Mouse (Mus musculus): ENCODE data around the gene Nr6a1. TPM values are rescaled to one million over a fixed set of nuclear protein-coding genes. Genes with fewer than 3 reads are reported as not detected.

The Nr6a1 gene
- total RNA-seq, 2 experiments from 2014 or later: 4.6 to 7.4 TPM

DNA sequence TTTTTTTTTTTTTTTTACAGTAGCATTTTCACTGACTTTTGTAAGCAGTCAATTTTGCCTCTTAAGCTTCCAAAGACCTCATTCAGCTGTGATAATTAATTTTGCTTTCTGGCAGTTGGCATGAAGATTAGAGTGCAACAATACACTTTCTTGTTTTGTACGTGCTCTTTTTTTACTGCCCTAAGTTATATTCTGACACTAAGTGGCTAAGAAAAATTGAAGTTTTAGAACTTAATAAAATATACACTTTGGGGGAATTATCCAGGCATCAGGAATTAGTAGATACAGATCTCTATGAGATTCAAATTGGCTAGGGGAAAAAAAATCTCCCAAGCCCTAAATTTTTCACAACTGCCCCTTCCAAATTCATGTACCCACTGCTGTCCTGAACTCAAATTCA lies 144.8 kb downstream of the Nr6a1 start:
- DNase-seq: no peak

DNA sequence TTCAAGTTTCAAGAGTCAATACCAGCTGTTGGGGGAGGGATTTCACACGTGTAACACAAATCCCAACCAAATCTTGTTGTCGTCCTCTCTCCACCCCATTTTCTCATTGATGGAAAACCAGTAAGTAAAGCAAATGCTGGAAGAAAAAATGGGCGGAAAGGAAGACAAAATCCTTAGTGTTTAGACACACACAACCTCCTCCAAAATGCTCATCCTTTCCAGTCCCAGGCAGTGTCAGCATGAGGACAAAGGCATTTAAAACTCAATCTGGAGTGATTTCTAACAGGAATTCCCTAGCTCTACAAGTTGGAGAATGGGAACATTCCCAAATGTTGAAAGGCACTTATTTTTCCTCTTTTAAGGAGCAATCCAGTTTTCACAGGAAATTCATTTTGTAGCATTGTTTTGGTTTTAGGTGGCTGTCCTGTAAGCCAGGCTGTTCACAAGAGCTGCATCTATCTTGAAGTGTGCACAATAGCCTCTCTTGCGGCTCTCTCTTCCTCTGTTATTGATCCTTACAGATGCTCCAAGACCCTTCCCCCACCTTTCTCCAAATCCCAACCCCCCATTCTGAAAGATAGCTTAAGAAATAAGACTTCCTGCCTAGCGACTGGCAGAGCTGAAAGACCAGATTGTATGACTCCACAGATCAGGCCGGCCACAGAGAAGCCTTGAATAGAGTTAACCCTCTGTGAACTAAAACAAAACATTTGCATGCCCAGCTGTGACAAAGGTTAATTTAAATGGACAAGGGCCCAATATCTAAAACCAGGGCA lies 145.4 kb downstream of the Nr6a1 start:
- peak; percentile 17 for DNase-seq

DNA sequence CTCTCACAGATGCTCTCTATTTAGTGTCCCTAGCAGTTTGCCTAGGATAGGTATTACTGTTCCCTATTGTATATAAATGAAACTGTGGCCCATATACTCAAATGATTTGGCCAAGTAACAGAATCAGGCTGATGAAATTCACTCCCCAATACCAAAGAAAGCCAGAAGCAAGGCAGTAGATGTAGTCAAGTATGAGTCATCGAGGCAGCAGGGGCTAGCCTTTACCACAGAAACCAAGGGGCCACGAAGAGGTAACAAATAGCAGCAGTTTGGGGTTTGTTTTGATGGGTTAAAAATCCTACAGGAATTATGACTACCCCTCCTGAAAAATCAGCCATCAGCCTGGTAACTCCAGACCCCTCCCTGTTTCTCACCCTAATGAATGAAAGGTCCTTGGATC lies 147.5 kb downstream of the Nr6a1 start:
- DNase-seq: no peak

DNA sequence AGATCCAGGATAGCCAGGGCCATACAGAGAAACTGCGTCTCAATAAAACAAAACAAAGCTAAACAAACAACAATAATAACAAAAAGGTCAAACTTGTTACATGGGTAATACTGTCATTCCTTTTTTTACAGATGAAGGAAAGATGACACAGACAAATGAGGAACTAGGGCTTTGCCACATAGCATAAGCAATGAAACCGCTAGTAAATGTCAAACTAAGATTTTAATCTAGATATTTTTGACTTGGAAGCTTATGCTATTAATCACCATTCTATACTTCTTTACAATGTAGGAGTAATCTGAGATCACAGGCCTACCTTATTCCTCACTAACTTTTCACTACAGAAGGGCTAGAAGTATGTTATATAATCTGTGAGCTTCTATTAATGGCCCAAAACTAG lies 150.2 kb downstream of the Nr6a1 start:
- DNase-seq: no peak

DNA sequence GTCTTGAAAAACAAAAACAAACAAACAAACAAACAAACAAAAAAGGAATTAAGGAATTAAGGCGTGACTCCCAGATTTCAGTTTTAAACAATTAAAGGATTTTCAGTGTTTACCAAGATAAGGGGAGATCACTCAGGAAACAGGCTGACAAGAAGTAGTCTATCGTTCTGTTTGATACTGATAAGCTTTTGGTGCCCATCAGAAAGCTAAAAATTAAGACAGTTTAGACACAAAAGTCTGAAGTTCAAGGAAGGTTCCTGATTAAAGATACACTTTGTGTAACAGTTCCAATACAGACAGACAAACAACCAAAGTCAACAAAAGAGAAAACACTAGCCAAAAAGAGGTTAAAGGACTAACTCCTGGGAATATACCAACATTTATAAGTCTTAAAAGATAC lies 152.6 kb downstream of the Nr6a1 start:
- DNase-seq: no peak

DNA sequence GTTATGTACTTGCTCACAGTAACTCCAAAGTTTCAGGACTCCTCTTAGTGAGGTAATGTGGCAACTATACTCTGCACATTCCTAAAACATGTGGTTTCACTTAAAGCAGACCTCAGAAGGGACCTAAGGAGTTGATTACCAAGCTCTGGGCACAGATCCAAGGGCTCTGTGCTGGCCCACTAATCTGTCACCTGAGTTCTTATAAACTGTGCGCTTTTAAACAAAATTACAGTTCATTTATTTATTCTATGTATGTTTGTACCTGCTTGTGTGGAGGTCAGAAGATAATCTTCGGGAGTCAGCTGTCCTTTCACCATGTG lies 156.1 kb downstream of the Nr6a1 start:
- peak; percentile 10 for DNase-seq

DNA sequence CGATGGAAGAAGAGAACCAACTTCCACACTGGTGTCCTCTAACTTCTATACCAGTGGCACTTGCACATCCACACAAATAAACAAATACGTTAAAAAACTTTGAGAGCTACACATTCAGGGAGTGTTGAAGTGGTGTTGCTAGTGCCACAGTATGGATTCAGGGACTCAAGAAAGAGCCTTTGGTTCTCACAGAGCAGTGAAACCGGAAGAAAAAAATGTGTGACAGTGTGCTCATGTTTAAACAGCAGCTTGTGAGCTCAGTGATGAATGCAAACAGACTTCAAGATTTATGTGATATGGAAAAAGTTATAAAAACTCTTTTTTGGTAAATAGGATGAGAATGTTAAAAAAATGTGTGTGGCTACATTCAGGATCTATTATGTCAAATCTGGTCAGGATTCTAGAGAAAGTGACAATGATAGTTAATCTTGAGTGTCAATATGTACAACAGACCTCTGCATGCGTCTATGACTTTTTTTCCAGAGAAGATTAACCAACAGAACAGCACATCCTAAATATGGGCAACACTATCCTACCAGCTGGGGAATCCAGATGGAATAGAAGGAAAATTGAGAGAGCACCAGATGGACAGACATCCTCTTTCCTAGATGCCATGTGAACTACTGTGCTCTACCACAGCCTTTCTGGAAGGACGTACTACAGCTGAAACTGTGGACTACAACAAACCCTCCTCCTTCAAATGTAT lies 156.6 kb downstream of the Nr6a1 start:
- no peak for DNase-seq

DNA sequence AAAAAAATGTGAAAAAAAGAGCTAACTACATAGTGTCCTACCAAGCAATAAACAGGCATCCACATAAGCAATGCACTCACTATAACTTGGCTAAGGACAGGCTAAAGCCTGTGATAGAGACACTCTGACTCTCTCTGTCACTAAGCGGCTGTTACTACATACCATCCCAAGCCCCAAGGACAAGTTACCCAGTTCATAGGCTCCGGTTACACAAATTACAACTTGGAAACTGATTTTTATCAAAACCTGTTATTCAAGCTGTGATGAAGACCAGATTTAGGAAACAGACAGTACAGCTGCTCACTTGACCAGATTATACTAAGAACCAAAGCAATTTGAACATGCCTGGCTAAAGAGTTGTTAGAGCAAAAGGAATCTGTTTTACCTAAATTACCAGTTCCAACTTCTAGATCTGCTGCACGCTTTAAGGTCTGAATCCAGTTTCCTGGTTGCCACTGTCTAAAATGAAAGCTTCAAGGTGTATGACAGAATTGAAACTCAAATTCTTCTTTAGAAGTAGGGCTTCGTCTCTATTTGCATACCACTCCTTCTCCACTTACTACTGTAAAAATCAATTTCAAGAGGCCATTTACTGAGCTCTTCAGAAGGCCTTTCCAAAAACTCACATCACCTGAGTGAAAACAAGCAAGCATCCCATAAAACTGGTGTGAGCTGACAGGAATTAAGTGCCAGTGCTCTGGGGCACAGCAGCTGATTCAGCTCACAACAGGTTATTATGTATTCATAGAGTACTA lies 160.1 kb downstream of the Nr6a1 start:
- DNase-seq: no peak

DNA sequence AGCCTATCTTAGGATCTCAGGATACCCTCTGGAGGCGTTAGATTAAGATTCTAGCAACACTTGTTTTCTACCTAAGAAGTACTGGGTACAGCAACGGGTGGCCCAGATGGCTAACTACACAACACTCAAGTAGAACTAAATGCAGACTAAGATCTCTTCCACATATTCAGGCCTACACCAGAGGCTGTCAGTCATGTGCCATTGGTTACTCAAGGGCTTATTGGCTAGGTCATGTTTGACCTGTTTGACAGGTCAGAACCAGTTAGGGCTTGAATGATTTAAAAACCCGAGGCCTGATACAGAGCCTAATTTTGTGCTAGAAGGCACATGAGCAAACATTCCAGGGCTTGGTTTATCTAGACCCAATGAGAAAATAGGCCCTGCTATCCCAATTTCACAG lies 187.6 kb downstream of the Nr6a1 start:
- no peak for DNase-seq

DNA sequence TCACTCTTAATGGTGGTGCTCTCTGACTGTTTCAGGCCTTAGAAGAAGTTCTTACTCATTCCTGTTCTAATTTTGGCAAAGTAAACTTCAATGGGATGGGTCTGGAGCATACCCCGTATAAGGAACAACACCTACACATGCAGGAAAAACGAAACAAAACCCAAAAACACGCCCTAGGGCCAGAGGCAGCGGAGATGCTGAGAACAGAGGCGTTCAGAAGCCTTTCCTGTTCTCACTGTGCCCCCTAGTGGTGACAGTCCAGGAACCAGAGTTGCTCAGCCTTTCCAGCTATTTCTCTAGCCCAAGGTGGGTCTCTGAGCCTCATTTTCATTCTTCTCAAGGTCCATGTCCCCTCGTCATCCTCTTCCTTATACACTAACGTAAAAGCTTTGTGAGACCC lies 188.1 kb downstream of the Nr6a1 start:
- DNase-seq: peak; percentile 90

DNA sequence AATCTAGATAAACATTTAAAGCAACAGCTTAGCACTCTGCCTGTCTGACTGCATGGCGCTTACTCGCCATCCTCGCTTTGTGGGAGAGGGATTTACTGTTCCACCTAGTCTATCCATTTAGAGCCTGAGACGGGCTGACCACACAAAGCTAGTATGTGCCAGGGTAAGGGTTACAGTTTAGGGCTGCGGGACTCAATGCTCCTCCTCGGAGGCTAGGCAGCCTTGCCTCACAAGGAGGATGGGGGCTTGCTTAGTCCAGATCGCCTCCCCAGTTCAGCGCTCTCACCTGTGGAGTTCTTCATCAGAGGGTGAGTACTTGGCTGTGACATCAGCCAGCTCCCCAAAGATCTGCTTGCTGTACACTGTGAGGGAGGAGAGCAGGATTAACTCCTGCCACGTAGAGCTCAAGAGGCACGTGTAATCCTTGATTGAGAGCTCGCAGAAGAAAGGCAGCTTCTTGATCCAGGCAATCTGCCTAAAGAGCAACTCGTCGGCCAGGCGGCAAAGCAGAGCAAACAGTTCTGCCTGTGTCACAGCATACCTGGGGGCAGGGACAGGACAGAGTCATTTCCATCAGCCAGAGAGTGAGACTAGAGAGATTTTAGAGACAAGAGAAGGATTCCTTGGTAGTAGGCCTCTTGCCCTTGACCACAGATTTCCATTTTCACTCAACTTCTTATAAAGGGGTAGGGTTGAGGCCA lies 188.7 kb downstream of the Nr6a1 start:
- DNase-seq: no peak

DNA sequence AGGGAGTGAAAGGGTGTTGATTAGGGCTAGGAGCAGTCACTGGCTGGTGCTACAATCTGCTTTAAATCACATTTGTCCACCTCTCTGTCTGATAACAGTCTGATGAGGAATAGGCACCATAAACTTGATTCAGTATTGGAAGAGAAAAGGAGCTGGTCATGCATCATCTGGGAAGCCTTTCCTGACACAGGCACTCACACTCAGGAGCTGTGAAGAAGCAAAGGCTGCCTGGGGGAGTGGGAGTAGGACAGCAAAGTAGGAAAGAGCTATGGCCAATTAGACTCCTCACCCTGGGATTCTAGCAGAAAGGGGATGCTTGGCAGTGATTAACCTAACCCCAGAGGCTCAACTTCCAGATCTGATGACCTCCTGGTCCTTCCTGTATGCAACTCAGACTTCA lies 191.7 kb downstream of the Nr6a1 start:
- no peak for DNase-seq

DNA sequence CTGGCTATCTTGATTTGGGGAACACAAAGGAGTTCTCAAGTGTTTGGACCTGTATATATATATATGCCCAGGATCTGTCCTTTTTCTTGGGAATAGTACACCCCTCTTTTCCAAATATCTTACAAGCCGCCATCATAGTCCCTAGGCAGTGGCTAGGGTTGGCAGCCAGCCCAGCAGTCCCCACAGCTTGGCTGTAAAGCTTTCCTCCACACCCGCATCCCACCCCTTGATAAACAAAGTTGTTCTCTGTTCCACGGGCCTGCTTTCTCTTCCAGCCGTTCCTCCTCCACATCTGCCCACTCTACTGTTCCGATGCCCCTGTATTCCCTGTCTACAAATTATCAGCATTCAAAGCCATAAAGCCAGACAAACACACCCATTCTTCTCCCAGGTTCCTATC lies 192.8 kb downstream of the Nr6a1 start:
- DNase-seq: no peak

DNA sequence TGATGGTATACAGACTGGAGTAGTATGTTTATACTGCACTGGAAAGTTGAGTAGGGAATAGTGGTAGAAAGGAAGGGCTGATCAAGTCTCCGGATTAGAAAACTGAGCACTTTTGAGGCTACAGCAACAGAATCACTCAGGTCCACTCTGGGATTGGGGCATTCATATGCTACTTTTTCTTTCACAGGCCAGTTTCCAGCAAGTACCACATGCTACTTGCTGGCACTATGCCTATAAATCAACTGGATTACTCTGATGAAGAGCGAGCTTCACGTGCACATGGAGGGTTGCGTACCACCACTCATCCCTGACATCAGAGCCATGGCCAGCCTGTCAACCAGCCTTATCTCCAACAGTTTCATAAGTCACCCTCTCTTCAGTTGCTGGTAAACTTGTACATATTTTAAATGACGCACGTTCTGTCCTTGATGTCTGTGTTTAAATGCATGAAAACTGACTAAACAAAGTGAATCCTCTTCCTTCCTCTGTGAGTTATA lies 197.1 kb downstream of the Nr6a1 start:
- peak; percentile 66 for DNase-seq

DNA sequence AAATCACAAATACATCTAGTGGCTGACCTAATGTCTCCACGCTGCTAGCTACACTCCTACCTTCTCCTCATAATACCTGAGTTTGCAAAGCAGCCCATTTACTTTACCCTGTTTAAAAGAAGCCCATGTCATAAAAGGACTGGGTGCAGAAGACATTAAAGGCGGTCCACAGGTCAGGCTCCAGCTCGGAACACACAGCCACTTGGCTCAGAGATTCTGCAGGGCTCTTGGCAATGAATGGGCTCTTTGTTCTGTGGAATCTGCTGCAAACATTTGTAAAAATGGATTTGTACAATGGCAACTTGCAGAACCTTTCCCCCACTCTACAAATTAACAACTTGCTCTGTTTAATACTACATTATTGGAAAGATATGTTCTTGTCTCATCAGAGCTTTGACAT lies 202.1 kb downstream of the Nr6a1 start:
- DNase-seq: no peak

DNA sequence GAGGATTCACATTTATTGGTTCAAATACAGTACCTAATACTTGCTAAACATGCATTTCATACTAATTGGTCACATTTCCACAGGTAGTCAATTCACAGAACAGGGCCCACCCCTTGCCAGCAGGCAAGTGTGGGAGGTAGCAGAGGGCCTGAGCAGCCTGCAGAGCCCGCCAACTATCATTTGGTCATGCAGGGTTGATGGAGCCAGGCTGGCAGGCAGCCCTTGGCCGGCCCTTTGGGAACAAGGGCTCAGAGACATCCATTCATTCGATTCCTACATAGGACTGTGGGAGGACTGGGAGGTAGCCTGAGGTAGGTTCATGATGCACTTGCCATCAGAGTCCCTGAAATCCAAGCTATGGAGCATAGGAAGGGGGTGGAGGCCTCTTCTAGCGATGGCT lies 204.1 kb downstream of the Nr6a1 start:
- DNase-seq: no peak

DNA sequence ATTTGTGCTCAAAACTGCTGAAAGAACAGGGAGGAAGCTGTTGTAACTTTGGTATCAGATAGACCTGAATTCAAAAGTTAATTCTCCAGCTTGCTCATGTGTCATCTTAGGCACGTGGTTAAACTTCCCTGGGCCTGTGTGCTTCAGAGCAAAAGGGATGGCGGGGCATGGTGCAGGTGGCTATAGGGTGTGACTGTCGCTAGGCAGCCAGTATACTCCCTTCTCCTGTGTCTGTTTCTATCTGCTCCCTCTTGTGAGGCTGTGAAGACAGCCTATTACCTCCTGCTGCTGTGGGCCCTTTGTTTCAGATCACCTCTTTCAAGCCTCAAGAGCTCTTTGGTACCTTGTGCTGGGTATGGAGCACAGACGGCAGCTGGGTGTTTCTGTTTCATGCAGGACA lies 205.4 kb downstream of the Nr6a1 start:
- DNase-seq: no peak

DNA sequence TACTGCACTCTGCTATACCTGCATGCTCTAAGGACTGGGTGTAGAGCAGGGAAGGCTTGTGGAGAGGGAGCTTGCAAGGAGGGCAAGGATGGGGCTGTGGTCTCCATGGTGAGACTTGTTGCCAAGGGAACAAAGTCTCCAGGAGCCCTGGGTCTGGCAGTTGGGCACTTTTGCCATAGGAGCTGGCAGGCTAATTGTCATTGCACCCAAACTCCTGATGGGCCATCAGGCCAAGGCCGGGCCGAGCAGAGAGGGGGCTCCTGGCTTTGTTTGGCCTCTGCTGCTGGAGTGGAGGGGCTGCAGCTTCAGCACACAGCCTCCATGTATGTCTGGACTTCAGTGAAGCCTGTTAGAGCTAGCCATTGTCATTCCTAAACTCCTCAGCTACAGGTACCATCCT lies 206.8 kb downstream of the Nr6a1 start:
- no peak for DNase-seq

DNA sequence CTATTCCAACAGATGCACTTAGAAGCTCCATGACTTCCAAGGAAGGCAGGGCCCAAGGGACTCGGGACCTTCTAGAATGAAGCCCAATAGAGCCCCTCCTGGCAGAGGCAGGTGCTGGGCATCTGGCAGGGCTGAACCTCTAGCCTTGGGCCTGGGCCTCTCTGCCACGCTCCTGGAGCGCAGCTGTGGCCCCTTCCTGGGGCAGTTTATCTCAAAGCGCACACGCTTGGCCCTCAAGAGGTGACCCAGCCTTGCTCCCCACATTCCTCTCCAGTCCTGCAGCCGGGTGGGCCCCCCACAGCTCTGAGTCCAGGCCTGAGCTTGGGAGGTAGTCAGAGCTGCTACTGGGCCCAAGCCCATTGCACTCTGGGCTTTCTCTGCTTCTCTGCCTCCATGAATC lies 208.1 kb downstream of the Nr6a1 start:
- no peak for DNase-seq

DNA sequence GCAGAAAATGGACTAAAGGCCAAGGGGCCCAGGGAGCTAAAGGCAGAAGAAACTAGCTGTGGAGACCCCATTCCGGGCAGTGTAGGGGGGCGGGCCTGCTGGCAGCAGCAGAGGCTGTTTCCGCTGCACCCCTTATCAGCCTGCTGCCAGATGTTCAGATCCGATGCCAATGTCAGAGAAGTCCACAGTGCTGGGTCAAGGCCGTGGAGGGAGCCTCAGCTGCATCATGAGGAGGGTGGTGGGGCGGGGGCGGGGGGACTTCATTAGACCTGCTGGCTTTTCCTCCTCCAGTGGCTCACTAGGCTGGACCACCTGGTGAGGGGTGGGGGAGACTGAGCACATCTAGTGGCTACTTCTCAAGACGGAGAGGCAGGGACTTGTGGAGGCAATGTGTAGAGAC lies 208.8 kb downstream of the Nr6a1 start:
- DNase-seq: peak; percentile 72

DNA sequence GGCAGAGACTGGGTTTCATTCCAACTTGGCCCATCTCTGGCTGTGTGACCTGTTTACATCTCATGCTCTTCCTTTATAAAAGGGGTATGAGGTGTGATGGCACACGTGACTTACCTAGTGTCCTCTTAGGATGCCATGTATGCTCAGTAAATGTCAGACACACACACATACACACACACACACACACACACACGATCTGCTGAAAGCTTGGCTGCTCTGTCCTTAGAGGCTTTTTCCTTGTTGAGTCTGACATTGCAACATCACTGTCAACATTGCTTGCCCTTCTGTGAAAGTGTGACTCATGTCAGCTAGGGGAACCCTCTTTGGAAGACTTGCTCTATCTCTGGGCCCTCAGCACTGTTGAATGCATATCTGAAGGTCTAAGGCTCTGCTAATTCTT lies 210.1 kb downstream of the Nr6a1 start:
- peak; percentile 56 for DNase-seq

DNA sequence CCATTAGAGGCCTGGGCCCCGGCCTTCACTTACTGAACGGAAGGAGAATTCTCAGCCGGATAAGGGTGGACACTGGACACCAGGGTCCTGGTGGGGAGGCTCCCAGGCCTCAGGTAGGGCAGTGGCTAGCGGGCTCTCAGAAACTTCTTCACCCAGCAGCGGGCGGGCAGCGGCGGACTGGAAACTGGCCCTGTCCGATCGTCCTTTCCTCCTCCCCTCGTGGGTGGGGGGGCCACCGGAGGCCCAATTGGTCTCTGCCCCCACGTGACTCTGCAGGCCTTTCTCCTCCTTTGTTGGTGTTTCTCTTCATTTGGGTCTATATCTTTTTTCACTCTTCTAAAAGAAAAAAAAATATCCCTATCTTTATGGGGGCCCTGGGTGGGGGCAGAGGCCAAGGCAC lies 213.2 kb downstream of the Nr6a1 start, which contains the start of gene Nr5a1:
TSS of gene Nr5a1 (minus strand) at position 219 of the 400 bp plus-strand sequence.
- DNase-seq: peak; percentile 92

DNA sequence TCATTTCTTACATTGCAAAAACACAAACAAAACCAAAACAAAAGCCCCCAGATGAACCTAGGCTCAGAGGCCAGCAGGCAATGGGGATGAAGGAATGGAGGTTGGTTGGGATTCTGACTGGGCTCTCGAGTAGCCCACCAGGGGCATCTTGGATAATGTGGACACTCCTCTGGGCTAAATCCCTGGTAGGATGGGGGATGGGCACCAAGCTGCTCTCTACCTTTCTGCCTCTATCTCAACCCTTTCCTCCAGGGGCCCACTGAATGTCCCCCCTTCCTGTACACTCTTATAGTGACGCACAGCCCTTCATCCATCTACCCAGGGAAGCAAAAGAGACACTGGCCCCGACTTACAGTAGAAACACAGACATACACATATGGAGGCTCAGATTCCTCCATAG lies 213.9 kb downstream of the Nr6a1 start:
- peak; percentile 51 for DNase-seq

Measured in adrenal gland, postnatal 10 days (tissue).